Mouse (Mus musculus) lung, postnatal 4 days (tissue): ENCODE measurements around the gene Rpl36al.

Source experiments
- DNase-seq, 2 experiments: peaks; one replicate each; pipeline ENCODE4 v3.0.0; 2021

The Rpl36al gene

GRCm38 (mm10) chr12:69183583-69184308 lies at the start of gene Rpl36al, which contains the start of gene Mgat2:
Rpl36al (minus strand) TSS chr12:69184083.
Mgat2 (plus strand) TSS chr12:69184157.
- peak; percentile 99 for DNase-seq

GRCm38 (mm10) chr12:69229251-69229650 lies 45.4 kb upstream of the Rpl36al start:
- peak; percentile 26 to 50 for DNase-seq

GRCm38 (mm10) chr12:69227776-69228466 lies 44.0 kb upstream of the Rpl36al start, which contains the start of gene Pole2:
Pole2 (minus strand) TSS chr12:69228195.
- DNase-seq: peak; percentile 92 to 94

GRCm38 (mm10) chr12:69220613-69221277 lies 36.9 kb upstream of the Rpl36al start:
- no peak for DNase-seq

GRCm38 (mm10) chr12:69216587-69216986 lies 32.7 kb upstream of the Rpl36al start:
- no peak for DNase-seq

DNA sequence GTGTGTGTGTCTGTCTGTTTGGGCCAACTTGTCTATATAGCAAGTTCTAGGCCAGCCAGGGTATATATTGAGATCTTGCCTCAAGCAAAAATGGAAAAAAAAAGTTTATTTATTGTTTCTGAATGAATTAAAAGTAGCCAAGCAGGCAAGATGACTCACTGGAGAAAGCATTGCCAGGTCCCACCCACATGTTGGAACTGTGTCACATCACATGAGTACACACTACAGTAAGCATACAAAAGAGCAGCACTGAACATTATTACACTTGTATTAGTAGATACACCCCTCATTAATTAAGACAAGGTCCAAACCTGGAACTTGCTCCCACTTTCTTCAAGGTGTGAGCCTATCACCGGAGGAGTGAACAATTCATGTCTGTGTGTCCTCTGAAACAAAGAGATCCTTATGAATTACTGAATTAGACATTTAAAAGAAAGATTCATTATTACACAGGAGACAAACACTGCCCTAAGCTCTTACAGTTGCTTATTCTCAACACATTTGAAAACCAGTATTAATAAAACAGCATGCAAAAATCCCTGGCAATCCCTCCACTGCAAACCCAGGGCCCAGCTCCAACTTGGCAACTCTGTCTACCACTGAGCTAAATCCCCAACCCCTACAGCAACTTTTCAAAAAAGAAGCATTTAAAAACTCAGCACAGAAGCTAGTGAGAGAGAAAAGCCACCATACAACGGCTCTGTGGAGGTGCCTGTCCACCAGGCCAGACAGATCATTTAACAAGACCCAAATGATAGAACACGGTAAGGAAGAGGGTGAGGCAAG lies 31.3 kb upstream of the Rpl36al start:
- DNase-seq: peak; percentile 43 to 50

- DNase-seq: no peak
These were observed 30.5 kb upstream of the Rpl36al start for GRCm38 (mm10) chr12:69214393-69214792.

DNA sequence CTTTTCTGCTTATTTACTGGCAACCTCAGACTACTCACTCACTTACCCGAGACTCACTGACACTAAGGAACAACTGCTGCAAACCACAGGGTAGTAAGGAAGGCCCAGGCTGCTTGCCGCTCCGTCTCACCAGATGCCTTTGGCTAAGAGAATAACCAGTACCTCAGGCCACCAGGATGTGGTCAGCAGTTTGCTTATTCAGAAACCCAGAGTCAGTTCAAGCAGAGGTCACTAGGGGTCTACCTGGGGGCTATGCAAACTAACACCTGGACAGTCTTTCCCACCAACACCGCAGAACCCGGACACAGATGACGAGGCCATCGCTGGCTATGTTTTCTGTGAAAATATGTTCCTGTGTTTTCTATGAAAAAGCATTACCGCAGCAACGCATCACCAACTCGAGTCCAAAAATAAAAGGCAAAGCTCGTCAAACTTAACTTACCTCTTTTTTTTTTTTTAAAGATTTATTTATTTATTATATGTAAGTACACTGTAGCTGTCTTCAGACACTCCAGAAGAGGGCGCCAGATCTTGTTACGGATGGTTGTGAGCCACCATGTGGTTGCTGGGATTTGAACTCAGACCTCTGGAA lies 29.4 kb upstream of the Rpl36al start:
- no peak for DNase-seq

DNA sequence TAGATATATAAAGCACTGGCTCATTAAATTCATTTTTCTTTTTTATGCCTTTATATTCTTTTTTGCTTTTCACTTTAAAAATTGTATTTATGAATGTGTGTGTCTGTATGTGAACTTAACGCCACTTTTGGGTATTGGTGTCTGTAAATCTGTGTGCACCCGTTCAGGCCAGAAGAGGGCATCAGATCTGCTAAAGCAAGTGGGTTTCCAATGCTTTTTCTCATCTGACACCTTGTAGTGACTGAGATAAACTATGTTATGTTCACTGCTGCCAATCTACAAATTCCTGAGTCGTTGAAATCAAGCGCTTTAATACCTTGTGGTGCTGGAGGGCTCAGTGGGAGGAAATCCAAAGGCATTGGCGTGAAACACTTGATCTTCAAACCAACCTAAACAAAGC lies 27.2 kb upstream of the Rpl36al start:
- no peak for DNase-seq

DNA sequence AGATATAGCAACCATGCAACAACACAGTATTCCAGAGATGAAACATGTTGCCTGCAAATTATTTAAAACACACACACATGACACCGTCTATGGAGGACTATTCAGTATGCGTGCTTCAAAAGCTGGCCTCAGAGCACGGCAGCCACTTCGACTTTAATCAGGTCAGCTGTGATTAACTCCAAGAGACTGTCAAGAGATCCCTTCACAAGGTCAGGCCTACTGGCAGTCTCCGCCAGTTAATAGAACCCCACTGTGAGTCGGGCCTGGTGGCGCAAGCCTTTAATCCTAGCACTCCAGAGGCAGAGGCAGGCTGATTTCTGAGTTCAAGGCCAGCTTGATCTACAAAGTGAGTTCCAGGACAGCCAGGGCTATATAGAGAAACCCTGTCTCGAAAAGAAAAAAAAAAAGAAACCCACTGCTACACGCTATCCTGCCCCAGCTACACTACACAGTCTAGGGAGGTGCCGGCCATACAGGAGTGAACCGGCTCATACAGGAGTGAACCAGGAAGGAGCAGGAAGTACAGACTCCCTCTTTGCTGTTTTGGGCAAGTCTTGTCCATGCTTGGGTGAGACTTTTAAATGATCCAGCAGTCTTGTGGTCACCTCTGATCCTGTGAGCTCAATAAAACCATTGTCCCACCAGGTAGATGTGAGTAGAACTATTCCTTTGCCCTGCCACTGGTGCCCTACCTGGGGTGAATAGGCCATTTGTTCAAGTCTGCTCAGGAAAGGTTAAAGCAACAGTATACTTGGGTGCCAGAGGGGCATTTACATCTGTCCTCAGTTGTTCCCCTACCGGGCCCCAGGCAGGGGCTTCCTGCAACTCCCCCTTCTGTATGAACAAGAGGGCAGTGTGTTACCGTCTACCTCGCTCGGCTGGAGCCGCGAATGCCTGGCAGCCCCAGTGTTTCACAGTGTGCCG lies 26.4 kb upstream of the Rpl36al start:
- no peak for DNase-seq

GRCm38 (mm10) chr12:69208520-69208919 lies 24.6 kb upstream of the Rpl36al start:
- DNase-seq: no peak

DNA sequence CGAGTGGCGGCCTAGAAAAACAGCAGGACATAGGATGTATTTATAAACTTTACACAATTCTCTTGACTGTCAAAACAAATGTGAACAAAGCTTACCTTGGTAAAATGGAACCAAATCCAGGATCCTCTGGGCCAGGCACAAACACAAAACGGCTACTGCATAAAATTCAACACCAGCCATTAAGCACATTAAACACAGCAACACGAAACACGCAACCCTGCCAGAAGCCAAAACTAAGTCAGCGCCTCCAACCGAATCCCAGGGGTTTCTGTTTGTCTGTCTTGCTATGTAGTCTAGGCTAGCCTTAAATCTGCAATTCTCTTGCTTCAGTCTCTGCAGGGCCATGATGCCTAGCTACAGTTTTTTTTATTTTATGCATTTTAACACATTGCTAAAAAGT lies 24.0 kb upstream of the Rpl36al start:
- no peak for DNase-seq

- no peak for DNase-seq
These were observed 23.5 kb upstream of the Rpl36al start for GRCm38 (mm10) chr12:69207396-69207795.

DNA sequence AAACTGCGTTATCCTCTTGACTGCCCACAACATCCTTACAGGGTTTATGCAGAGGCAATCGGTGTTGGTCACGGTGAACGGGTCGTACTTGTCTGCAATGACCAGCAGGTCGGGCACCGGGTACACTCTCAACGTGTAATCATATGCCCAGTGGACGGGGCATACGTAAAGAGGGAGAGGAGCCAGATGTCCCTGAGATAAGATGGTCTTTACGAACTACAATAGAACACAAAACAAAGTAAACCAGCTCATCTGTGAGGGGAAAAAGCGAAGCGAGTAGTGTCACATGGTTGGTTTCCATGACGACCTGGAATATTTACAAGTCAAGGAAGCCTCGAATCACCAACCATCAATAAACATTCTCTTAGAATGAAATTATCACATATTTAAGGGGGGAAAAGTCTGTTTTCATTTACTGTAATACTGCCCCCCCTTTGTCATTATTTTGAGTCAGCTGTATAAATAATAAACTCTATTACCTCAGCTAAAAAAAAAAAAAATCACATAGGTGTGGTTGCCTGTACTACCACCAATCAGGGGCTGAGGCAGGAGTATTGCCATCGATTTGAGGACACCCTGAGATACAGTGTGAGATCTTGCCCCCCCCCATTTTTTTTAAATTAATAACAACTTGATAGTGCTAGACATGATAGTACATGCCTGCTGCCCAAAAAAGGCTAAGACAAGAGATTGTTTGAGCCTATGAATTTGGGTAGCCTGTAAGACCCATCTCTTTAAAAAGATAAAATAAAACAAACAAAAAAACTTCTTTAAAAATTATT lies 20.4 kb upstream of the Rpl36al start, which contains the start of gene Gm49384:
Gene Gm49384, minus strand, starts transcription at position 216 of the 782 bp plus-strand sequence.
- DNase-seq: no peak

DNA sequence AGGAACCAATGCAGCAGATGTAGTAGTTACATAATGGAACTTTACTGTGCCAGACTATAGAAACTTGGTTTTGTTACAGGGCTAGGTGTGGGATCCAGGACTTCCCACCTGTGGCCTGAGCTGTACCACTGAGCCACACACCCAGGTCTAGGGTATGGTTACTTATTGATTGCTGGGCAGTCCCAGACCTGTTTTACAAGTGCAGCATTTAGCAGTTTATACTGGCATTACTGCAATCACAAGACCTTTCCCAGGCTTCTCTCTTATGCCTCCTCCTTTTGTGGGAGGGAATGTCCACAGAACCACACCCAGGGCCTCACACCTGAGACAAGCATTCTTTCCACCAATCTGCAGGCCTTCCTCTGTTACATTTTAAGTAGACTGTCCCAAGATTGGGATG lies 15.1 kb upstream of the Rpl36al start:
- DNase-seq: no peak

DNA sequence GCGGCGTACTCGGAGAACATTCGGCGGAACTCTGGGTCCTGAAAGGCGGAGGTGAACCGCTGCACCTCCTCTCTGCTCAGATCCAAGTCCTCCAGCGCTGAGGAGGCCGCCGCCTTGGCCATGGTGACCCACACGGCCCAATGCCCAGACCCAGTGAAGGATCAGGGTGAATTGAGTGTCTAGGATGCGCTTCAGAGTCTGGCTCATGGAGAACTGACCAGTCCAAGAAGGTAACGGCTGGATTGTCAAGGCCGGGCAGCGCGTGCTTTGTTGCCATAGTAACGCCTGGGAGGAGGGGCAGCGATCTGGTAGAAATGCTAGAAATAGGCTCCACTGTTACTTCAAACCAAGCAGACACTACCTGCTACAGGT lies 14.3 kb upstream of the Rpl36al start, which contains the start of gene Dnaaf2:
Gene Dnaaf2, minus strand, starts transcription at position 266 of the 372 bp plus-strand sequence.
- peak; percentile 75 to 81 for DNase-seq

- DNase-seq: peak; percentile 69 to 74
These were observed 13.7 kb upstream of the Rpl36al start for GRCm38 (mm10) chr12:69197378-69198163.

- DNase-seq: peak; percentile 78 to 83
These were observed 12.8 kb upstream of the Rpl36al start, which contains the start of gene Gm49383 for GRCm38 (mm10) chr12:69196444-69197377. Gm49383 (minus strand) TSS chr12:69197104.
